Mouse (Mus musculus): ENCODE results near the gene B4galnt3. TPM values are rescaled to one million over a fixed set of nuclear protein-coding genes. Genes with fewer than 3 reads are reported as not detected.

The B4galnt3 gene
- polyA plus RNA-seq, 1 experiment from 2014 or later = 1.1 TPM

- WGBS = 86% methylated on average over 5 of the region's 5 CpGs
- Histone ChIP-seq H3K4me2 (no peak overlapping the region), H3K4me3 (no peak overlapping the region), H3K27ac (no peak overlapping the region), H3K9me3 (no peaks in the 10 kb centered on the region), H3K27me3 (no peaks in the 10 kb centered on the region), H3K36me3 (no peaks in the 10 kb centered on the region), H3K4me1 (0 out of 2 replicates have a peak, but pooled peaks cover 4% of the 10 kb centered on the region), H3K9ac (no peak overlapping the region)
- ATAC-seq (ENCODE audit: insufficient number of reproducible peaks, low FRiP score, low TSS enrichment, low read depth) = no peak
Observed at GRCm38 (mm10) chr6:120206586-120206985, 87.8 kb downstream of the B4galnt3 start.

- Histone ChIP-seq H3K4me1 (0 out of 2 replicates have a peak, but pooled peaks cover 7% of the 10 kb centered on the region), H3K9me3 (no peaks in the 10 kb centered on the region), H3K4me3 (no peak overlapping the region), H3K27ac (no peak overlapping the region), H3K4me2 (no peak overlapping the region), H3K9ac (no peak overlapping the region), H3K27me3 (no peaks in the 10 kb centered on the region), H3K36me3 (no peaks in the 10 kb centered on the region)
- WGBS = 65% methylated on average over 8 of the region's 8 CpGs
- ATAC-seq (ENCODE audit: insufficient number of reproducible peaks, low FRiP score, low TSS enrichment, low read depth) = no peak
Observed at GRCm38 (mm10) chr6:120202406-120202805, 92.0 kb downstream of the B4galnt3 start.

GRCm38 (mm10) chr6:120201956-120202355 lies 92.4 kb downstream of the B4galnt3 start:
- no peaks in the 10 kb centered on the region for H3K36me3 ChIP-seq
- no peak for ATAC-seq (ENCODE audit: insufficient number of reproducible peaks, low FRiP score, low TSS enrichment, low read depth)
- no peak overlapping the region for H3K4me2 ChIP-seq
- no peak overlapping the region for H3K9ac ChIP-seq
- no peaks in the 10 kb centered on the region for H3K27me3 ChIP-seq
- H3K27ac ChIP-seq = no peak overlapping the region
- 0 out of 2 replicates have a peak, but pooled peaks cover 7% of the 10 kb centered on the region for H3K4me1 ChIP-seq
- 26% methylated on average over 6 of the region's 6 CpGs for WGBS
- no peaks in the 10 kb centered on the region for H3K9me3 ChIP-seq
- H3K4me3 ChIP-seq = no peak overlapping the region

- H3K27me3 ChIP-seq = 0 out of 2 replicates have a peak, but pooled peaks cover 3% of the 10 kb centered on the region
- ATAC-seq (ENCODE audit: insufficient number of reproducible peaks, low FRiP score, low TSS enrichment, low read depth) = no peak
- H3K27ac ChIP-seq = no peak overlapping the region
- no peaks in the 10 kb centered on the region for H3K36me3 ChIP-seq
- WGBS = 42% methylated on average over 10 of the region's 10 CpGs
- no peak overlapping the region for H3K9ac ChIP-seq
- no peak overlapping the region for H3K4me3 ChIP-seq
- H3K4me2 ChIP-seq = no peak overlapping the region
- 0 out of 2 replicates have a peak, but pooled peaks cover 7% of the 10 kb centered on the region for H3K4me1 ChIP-seq
- no peaks in the 10 kb centered on the region for H3K9me3 ChIP-seq
Observed at GRCm38 (mm10) chr6:120199638-120200394, 94.5 kb downstream of the B4galnt3 start.

- no peaks in the 10 kb centered on the region for H3K36me3 ChIP-seq
- ATAC-seq (ENCODE audit: insufficient number of reproducible peaks, low FRiP score, low TSS enrichment, low read depth) = no peak
- no peak overlapping the region for H3K27ac ChIP-seq
- H3K4me3 ChIP-seq = no peak overlapping the region
- 0 out of 2 replicates have a peak, but pooled peaks cover 7% of the 10 kb centered on the region for H3K4me1 ChIP-seq
- H3K4me2 ChIP-seq = no peak overlapping the region
- 31% methylated on average over 9 of the region's 9 CpGs for WGBS
- H3K9me3 ChIP-seq = no peaks in the 10 kb centered on the region
- no peak overlapping the region for H3K9ac ChIP-seq
- 0 out of 2 replicates have a peak, but pooled peaks cover 3% of the 10 kb centered on the region for H3K27me3 ChIP-seq
Observed at GRCm38 (mm10) chr6:120197964-120198363, 96.4 kb downstream of the B4galnt3 start.

GRCm38 (mm10) chr6:120196837-120197236 lies 97.5 kb downstream of the B4galnt3 start:
- Histone ChIP-seq H3K4me3 (no peak overlapping the region), H3K27ac (no peak overlapping the region), H3K9me3 (no peaks in the 10 kb centered on the region), H3K9ac (no peak overlapping the region), H3K27me3 (0 out of 2 replicates have a peak, but pooled peaks cover 3% of the 10 kb centered on the region), H3K4me1 (peaks cover 9% of the 10 kb centered on the region), H3K4me2 (no peak overlapping the region), H3K36me3 (no peaks in the 10 kb centered on the region)
- ATAC-seq (ENCODE audit: insufficient number of reproducible peaks, low FRiP score, low TSS enrichment, low read depth) = no peak
- WGBS = 31% methylated on average over 2 of the region's 2 CpGs

GRCm38 (mm10) chr6:120194963-120195362 lies 99.4 kb downstream of the B4galnt3 start:
- Histone ChIP-seq H3K4me3 (no peak overlapping the region), H3K36me3 (no peaks in the 10 kb centered on the region), H3K9me3 (no peaks in the 10 kb centered on the region), H3K4me1 (peaks cover 10% of the 10 kb centered on the region), H3K4me2 (no peak overlapping the region), H3K27me3 (0 out of 2 replicates have a peak, but pooled peaks cover 3% of the 10 kb centered on the region), H3K27ac (no peak overlapping the region), H3K9ac (no peak overlapping the region)
- ATAC-seq (ENCODE audit: insufficient number of reproducible peaks, low FRiP score, low TSS enrichment, low read depth) = no peak
- WGBS = 16% methylated on average over 7 of the region's 7 CpGs

GRCm38 (mm10) chr6:120194305-120194704 lies 100.1 kb downstream of the B4galnt3 start:
- Histone ChIP-seq H3K4me1 (peaks cover 10% of the 10 kb centered on the region), H3K4me2 (no peak overlapping the region), H3K9ac (no peak overlapping the region), H3K9me3 (no peaks in the 10 kb centered on the region), H3K27ac (no peak overlapping the region), H3K36me3 (no peaks in the 10 kb centered on the region), H3K27me3 (0 out of 2 replicates have a peak, but pooled peaks cover 3% of the 10 kb centered on the region), H3K4me3 (no peak overlapping the region)
- WGBS = 47% methylated on average over 10 of the region's 10 CpGs
- ATAC-seq (ENCODE audit: insufficient number of reproducible peaks, low FRiP score, low TSS enrichment, low read depth) = no peak

GRCm38 (mm10) chr6:120193793-120194192 lies 100.6 kb downstream of the B4galnt3 start:
- WGBS = 61% methylated on average over 1 of the region's 1 CpGs
- Histone ChIP-seq H3K4me2 (no peak overlapping the region), H3K4me1 (peaks cover 10% of the 10 kb centered on the region), H3K27me3 (0 out of 2 replicates have a peak, but pooled peaks cover 3% of the 10 kb centered on the region), H3K36me3 (no peaks in the 10 kb centered on the region), H3K4me3 (no peak overlapping the region), H3K9ac (no peak overlapping the region), H3K27ac (no peak overlapping the region), H3K9me3 (no peaks in the 10 kb centered on the region)
- ATAC-seq (ENCODE audit: insufficient number of reproducible peaks, low FRiP score, low TSS enrichment, low read depth) = no peak

GRCm38 (mm10) chr6:120193174-120193573 lies 101.2 kb downstream of the B4galnt3 start:
- Histone ChIP-seq H3K4me2 (no peak overlapping the region), H3K36me3 (no peaks in the 10 kb centered on the region), H3K27me3 (0 out of 2 replicates have a peak, but pooled peaks cover 3% of the 10 kb centered on the region), H3K9ac (no peak overlapping the region), H3K9me3 (no peaks in the 10 kb centered on the region), H3K4me3 (no peak overlapping the region), H3K27ac (no peak overlapping the region), H3K4me1 (peaks cover 16% of the 10 kb centered on the region)
- ATAC-seq (ENCODE audit: insufficient number of reproducible peaks, low FRiP score, low TSS enrichment, low read depth) = no peak
- 23% methylated on average over 5 of the region's 5 CpGs for WGBS

- Histone ChIP-seq H3K9ac (no peak overlapping the region), H3K4me1 (peaks cover 21% of the 10 kb centered on the region), H3K36me3 (no peaks in the 10 kb centered on the region), H3K27me3 (0 out of 2 replicates have a peak, but pooled peaks cover 3% of the 10 kb centered on the region), H3K9me3 (no peaks in the 10 kb centered on the region), H3K27ac (no peak overlapping the region), H3K4me2 (no peak overlapping the region), H3K4me3 (no peak overlapping the region)
- ATAC-seq (ENCODE audit: insufficient number of reproducible peaks, low FRiP score, low TSS enrichment, low read depth) = no peak
- WGBS = 32% methylated on average over 15 of the region's 15 CpGs
Observed at GRCm38 (mm10) chr6:120192211-120192870, 102.0 kb downstream of the B4galnt3 start.

Measured in limb, embryonic 15.5 days (tissue).